Mouse (Mus musculus) c-Kit-positive CD71-negative TER-119-negative erythroid progenitor cells, embryonic 14.5 days (primary cell): ENCODE data around the gene Tap2.

Source experiments
- DNase-seq: peaks from one replicate; pipeline ENCODE4 v3.0.0-alpha.2; 2013; ENCODE audit warnings: low read depth

The Tap2 gene

DNA sequence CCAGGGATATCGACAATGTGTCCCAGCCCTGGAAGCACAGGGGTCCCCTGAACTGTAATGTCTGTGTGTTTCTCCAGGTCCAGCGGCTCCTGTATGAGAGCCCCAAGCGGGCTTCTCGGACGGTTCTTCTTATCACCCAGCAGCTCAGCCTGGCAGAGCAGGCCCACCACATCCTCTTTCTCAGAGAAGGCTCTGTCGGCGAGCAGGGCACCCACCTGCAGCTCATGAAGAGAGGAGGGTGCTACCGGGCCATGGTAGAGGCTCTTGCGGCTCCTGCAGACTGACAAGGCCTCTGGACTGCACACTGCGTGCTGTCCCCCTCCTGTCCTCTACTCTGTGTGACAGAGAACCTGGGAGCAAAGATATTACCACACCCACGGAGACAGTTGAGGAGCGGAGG lies 6.8 kb upstream of the Tap2 start:
- no peak for DNase-seq

DNA sequence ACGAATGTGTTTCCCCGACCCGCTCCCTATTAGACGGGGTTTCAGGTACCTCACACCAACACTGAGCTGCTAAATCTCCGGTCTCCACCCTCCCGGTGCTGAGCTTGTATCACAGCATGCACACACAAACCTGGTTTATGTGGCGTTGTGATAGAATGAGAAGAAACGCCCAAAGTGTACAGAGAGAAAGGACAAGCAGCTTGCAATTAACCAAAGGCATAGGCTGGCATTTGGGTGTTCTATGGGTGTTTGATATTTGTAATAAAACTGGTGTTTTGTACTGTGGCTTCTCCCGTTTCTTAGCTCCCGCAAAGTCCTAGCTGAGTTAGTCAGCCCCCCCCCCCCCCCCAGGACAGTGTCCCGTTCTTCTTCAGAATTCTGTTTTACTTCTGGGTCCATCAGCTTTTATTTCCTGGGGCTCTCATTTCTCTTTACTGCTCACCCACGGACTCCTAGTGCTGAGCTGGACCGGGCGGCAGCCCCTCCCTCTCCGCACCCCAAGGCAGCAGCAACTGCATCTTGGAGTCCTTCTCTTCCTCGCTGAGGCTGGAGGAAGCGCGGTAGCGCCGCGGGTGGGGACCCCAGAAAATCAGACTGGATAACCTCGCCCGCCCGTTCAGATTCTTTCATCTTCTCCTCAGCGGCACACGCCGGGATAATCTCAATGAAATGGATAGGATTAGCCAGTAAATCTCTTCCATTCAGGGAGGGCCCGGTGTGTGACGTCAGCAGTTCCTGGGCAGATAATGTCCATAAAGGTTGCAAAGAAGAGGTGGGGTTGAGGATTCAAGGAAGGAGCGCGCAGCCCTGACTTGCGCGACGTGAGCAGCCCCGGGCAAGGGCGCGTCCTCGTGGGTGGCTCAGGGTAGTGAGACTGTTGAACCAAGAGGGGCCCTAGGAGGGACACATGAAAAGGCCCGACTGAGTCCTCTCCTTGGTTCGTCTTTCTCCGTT lies 6.1 kb upstream of the Tap2 start, which contains the start of gene Psmb8:
TSS of gene Psmb8 (plus strand) at position 781 of the 954 bp plus-strand sequence.
- peak; percentile 86 for DNase-seq

GRCm38 (mm10) chr17:34197904-34198520 lies 5.3 kb upstream of the Tap2 start:
- DNase-seq, result no peak

DNA sequence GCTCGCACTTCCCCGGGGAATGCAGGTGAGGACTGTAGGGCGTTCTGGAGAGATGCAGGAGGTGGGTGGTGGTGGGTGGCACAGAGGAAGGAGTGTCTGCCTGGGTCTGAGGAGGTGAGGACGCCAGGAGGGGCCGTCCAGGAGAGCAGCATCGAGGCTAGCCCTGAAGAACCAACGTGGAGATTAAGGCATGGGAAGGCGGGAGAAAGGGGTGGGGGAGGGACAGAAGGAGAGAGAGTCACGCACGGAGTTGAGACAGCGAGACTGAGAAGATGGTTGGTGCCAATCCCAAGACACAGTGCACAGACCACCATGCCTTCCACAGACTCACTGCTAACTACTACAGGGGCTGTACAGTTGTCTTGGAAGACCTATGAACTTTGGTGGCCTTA lies 4.8 kb upstream of the Tap2 start:
- DNase-seq, result no peak

DNA sequence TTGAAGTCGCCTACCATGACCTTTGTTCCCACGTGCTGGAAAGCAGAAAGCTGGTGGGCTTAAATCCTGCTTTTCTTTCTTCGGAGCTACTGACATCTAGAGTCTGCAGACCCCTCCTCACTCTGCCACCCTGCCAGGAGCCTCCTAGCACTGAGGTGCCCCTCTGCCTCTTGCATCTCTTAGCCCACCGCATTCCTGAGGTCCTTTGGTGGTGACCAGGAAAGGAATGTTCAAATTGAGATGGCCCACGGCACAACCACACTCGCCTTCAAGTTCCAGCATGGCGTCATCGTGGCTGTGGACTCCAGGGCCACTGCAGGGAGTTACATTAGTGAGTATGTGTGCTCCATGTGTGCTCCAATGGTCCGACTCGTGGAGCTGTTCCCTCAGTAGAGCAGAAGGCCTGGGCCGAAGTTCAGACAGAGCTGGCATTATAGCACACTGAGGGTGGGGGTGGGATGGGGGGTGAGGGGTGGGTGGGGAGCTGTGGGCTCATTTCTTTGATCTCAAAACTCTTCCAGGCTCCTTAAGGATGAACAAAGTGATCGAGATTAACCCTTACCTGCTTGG lies 4.2 kb upstream of the Tap2 start:
- no peak for DNase-seq

DNA sequence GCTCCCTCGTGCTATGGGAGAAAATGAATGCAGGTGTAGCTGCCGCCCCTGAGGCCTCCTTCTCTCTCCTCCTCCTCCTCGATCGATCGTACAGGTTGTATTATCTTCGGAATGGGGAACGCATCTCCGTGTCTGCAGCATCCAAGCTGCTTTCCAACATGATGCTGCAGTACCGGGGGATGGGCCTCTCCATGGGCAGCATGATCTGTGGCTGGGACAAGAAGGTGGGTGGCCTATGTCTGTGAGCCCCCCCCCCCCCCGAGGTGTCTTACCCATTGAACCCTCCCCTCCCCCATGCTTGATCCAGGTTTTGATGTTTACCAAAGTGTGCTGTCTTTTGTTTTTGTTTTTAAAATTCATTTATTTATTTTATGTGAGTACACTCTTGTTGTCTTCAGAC lies 3.3 kb upstream of the Tap2 start:
- DNase-seq, result no peak

DNA sequence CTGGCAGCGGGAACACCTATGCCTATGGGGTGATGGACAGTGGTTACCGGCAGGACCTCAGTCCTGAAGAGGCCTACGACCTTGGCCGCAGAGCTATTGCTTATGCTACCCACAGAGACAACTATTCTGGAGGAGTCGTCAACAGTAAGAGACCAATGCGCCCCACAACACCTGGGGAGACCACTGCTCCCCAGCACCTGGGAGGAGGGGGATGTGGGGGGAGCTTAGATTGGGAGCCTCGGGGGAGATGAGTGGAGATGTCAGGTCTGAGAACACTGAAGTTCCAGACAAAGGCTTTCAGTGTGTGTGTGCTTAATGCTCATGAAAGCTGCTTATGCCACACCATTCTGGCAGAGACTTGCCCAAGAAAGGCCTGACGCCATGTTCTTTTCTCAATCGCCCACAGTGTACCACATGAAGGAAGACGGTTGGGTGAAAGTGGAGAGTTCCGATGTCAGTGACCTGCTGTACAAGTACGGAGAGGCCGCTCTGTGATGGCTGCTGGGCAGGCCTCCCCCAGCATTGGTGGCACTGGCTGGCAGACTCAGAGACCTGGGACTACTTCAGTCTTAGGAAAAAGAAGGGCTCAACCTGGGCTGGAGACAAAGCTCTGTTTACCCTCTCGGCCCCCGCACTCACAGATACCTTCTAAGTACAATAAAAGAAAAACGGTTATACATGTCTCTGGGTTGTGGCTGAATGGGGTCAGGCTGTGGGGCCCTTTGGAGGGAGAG lies 2.4 kb upstream of the Tap2 start:
- DNase-seq, result no peak

DNA sequence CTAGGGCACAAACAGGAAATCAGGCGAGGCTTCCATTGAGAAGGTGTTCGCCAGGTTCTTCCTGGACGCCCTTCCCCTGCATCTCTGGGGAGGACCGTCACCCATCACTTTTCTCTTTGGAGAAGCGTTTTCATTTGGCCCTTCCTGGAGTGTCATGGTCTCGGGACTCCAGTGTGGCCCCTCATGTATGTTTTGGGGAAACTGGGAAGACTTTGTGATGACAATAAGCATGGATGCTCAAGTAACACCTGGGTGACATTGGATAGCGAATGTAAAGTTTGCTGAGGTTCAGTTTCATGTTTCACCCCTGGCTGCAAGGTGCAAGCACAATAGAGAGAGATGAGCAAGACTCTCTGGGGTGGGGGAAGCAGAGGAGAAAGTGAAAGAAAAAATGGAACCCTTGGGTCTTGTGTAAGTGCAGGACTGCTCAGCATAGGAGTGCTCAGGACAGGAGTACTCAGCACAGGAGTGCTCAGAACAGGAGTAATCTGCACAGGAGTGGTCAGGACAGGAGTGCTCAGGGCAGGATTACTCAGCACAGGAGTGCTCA lies 1.7 kb upstream of the Tap2 start:
- no peak for DNase-seq

DNA sequence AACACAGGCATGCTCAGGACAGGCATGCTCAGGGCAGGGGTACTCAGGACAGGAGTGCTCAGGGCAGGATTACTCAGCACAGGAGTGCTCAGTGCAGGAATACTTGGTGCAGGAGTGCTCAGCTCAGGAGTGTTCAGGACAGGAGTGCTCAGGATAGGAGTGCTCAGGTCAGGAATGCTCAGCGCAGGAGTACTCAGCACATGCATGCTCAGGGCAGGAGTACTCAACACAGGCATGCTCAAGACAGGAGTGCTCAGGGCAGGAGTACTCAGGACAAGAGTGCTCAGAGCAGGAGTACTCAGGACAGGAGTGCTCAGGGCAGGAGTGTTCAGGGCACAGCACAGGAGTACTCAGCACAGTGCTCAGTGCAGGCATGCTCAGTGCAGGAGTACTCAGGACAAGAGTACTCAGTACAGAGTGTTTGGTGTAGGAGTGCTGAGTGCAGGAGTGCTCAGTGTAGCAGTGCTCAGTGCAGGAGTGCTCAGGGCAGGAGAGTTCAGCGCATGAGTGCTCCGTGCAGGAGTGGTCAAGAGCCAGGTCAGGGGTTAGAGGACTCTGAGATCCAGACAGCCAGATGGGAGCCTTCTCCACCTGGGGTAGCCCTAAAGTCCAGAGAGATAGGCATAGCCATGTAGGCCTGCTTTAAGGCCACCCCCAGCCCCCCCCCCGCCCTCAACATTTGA lies 426 bp upstream of the Tap2 start:
- no peak for DNase-seq

DNA sequence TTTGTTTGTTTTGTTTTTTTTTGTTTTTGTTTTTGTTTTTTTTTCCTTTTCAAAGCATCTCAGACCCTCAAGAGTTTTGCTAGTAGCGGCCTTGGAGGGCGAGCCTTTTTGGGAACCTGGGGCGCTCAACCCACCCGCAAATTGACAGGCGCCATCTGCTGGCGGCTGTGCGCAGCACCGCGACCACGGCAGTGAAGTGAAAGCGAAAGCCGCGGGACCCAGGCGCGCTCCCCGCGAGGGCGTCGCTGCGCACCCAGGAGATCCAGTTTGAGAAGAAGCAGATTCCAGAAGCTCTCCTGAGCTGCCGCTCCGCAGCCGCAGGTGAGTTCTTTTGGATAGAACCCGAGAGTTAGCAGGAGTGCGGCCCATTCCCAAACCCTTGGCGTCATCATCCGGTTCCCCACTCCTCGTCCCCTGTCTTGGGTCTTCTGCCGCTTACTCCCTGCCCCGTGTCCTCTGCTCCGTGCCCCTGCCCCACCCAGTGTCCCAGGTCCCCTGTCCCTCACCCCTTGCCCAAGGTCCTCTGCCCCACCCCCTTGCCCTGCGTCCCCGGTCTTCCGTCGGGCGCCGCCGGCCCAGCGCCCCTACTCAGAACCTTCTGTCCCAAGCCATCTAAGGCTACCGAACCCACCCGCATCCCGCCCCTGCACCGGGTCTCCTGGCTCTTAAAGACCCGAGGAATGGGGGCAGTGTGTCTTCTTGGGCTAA lies 1.1 kb downstream of the Tap2 start:
- DNase-seq, result peak; percentile 85

GRCm38 (mm10) chr17:34205021-34205745 lies 1.9 kb downstream of the Tap2 start:
- no peak for DNase-seq

DNA sequence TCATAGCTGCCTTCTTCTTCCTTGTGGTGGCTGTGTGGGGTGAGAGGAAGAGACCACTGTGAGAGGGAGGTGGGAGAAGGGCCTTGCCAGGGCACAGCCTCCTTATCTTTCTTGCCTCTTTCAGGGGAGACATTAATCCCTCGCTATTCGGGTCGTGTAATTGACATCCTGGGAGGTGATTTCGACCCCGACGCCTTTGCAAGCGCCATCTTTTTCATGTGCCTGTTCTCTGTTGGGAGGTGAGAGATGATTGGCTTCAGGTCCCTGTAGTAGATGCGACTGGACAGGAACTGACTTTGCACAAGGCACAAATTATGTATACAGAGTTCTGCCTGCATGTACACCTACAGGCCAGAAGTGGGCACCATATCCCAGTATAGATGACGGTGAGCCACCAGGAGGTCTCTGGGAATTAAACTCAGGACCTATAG lies 2.4 kb downstream of the Tap2 start:
- no peak for DNase-seq

GRCm38 (mm10) chr17:34206731-34207130 lies 3.4 kb downstream of the Tap2 start:
- DNase-seq, result no peak

GRCm38 (mm10) chr17:34207456-34207855 lies 4.1 kb downstream of the Tap2 start:
- DNase-seq, result no peak

DNA sequence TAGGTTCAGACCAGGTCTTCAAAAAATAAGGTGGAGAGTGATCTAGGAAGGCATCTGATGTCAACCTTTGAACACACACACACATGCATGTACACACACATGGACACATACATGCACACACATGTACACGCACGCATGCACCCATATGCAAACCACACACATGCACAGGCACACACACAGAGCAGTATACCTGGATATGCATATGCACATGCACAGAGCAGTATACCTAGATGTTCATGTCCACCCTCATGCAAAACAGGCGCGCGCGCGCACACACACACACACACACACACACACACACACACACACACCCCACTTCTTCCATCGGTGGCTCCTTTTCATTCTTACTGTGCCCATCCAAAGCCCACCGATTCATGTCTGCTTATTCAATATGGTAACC lies 4.5 kb downstream of the Tap2 start:
- no peak for DNase-seq

DNA sequence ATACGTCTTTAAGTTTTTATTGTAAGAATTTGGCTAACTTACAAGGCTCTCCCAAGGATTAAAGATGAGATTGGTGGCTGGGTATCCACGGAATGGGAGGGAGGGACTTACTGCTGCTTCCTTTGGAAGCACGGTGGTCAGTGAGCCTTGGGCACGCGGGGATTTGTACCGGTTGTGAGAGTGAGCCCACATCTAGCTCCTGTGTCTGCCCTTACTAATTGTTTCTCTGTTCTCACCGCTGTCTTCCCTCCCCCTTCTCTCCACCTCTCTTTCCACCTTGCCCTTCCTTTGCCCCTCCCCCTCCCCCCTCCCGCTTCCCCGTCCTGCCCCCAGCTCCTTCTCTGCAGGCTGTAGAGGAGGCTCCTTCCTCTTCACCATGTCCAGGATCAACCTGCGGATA lies 5.1 kb downstream of the Tap2 start:
- no peak for DNase-seq

- DNase-seq, result no peak
Observed at GRCm38 (mm10) chr17:34209680-34210079, 6.4 kb downstream of the Tap2 start.

DNA sequence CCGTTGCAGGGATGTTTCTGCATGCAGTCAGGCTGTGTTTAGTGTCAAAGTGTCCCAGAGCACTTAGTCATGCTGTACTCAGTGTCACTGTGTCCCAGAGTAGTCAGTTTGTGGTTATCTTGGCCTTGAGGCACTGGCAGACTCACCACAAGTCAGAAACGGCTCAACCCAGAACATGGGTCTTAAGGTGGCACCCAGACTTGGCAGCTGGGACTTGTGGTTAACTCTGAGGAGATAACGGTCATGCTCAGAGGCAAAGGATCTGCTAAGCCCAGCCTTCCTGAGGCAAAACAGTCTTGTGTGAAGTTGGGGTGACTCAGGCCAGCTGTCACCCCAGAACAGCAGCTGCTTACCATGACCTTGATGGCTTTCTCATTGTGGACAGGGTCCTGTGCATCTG lies 7.3 kb downstream of the Tap2 start:
- DNase-seq, result no peak

GRCm38 (mm10) chr17:34211746-34212365 lies 8.5 kb downstream of the Tap2 start:
- no peak for DNase-seq

GRCm38 (mm10) chr17:34213936-34214335 lies 10.6 kb downstream of the Tap2 start:
- no peak for DNase-seq
